Mouse (Mus musculus): ENCODE data around the gene Armc9. TPM values are rescaled to one million over a fixed set of nuclear protein-coding genes. Genes with fewer than 3 reads are reported as not detected.

The Armc9 gene
- polyA plus RNA-seq, 1 experiment = 24.9 TPM

GRCm38 (mm10) chr1:86189034-86189702 is 34.6 kb downstream of the Armc9 start:
- H3K4me1 ChIP-seq (ENCODE audit: control insufficient read depth, insufficient read depth, low read length) = peaks cover 4% of the 10 kb centered on the region
- WGBS = 85% methylated on average over 6 of the region's 6 CpGs

GRCm38 (mm10) chr1:86190843-86191242 is 36.3 kb downstream of the Armc9 start:
- DNase-seq = no peak
- peaks cover 4% of the 10 kb centered on the region for H3K4me1 ChIP-seq (ENCODE audit: control insufficient read depth, insufficient read depth, low read length)
- TF ChIP-seq CTCF (IDR thresholded peaks at IDR 0.05; ENCODE audit: borderline replicate concordance, insufficient read depth, low read depth, low read length) (no peak), POLR2A (IDR thresholded peaks at IDR 0.05; ENCODE audit: borderline replicate concordance, insufficient read depth, low read length) (no peak)
- H3K27ac ChIP-seq (ENCODE audit: insufficient read depth, low read length) = no peak overlapping the region
- H3K4me3 ChIP-seq (replicated peaks; ENCODE audit: insufficient read depth, low read depth, low read length) = no peak overlapping the region
- no peaks in the 10 kb centered on the region for H3K27me3 ChIP-seq (ENCODE audit: control insufficient read depth, insufficient read depth, low read length)
- WGBS = 82% methylated on average over 6 of the region's 6 CpGs

More at GRCm38 (mm10) chr1:86189034-86189702, 34.6 kb downstream of the Armc9 start:
- TF ChIP-seq POLR2A (IDR thresholded peaks at IDR 0.05; ENCODE audit: borderline replicate concordance, insufficient read depth, low read length) = no peak
- TF ChIP-seq CTCF (IDR thresholded peaks at IDR 0.05; ENCODE audit: borderline replicate concordance, insufficient read depth, low read depth, low read length) = no peak
- no peak for DNase-seq
- H3K27me3 ChIP-seq (ENCODE audit: control insufficient read depth, insufficient read depth, low read length) = no peaks in the 10 kb centered on the region
- H3K27ac ChIP-seq (ENCODE audit: insufficient read depth, low read length) = no peak overlapping the region
- no peak overlapping the region for H3K4me3 ChIP-seq (replicated peaks; ENCODE audit: insufficient read depth, low read depth, low read length)

- no peak for DNase-seq
- H3K4me3 ChIP-seq (replicated peaks; ENCODE audit: insufficient read depth, low read depth, low read length) = no peak overlapping the region
- TF ChIP-seq CTCF (IDR thresholded peaks at IDR 0.05; ENCODE audit: borderline replicate concordance, insufficient read depth, low read depth, low read length) = no peak
- no peak for TF ChIP-seq POLR2A (IDR thresholded peaks at IDR 0.05; ENCODE audit: borderline replicate concordance, insufficient read depth, low read length)
- H3K27me3 ChIP-seq (ENCODE audit: control insufficient read depth, insufficient read depth, low read length) = no peaks in the 10 kb centered on the region
- 69% methylated on average over 7 of the region's 7 CpGs for WGBS
- peaks cover 4% of the 10 kb centered on the region for H3K4me1 ChIP-seq (ENCODE audit: control insufficient read depth, insufficient read depth, low read length)
- no peak overlapping the region for H3K27ac ChIP-seq (ENCODE audit: insufficient read depth, low read length)
Observed at GRCm38 (mm10) chr1:86194044-86194443, 39.5 kb downstream of the Armc9 start.

GRCm38 (mm10) chr1:86198276-86198675 is 43.7 kb downstream of the Armc9 start:
- Histone ChIP-seq H3K27ac (ENCODE audit: insufficient read depth, low read length) (no peak overlapping the region), H3K27me3 (ENCODE audit: control insufficient read depth, insufficient read depth, low read length) (no peaks in the 10 kb centered on the region), H3K4me3 (replicated peaks; ENCODE audit: insufficient read depth, low read depth, low read length) (no peak overlapping the region), H3K4me1 (ENCODE audit: control insufficient read depth, insufficient read depth, low read length) (no peaks in the 10 kb centered on the region)
- no peak for DNase-seq
- WGBS = 56% methylated on average over 6 of the region's 6 CpGs
- no peak for TF ChIP-seq POLR2A (IDR thresholded peaks at IDR 0.05; ENCODE audit: borderline replicate concordance, insufficient read depth, low read length)
- TF ChIP-seq CTCF (IDR thresholded peaks at IDR 0.05; ENCODE audit: borderline replicate concordance, insufficient read depth, low read depth, low read length) = no peak

- H3K27me3 ChIP-seq (ENCODE audit: control insufficient read depth, insufficient read depth, low read length) = no peaks in the 10 kb centered on the region
- H3K4me1 ChIP-seq (ENCODE audit: control insufficient read depth, insufficient read depth, low read length) = no peaks in the 10 kb centered on the region
- no peak overlapping the region for H3K27ac ChIP-seq (ENCODE audit: insufficient read depth, low read length)
- H3K4me3 ChIP-seq (replicated peaks; ENCODE audit: insufficient read depth, low read depth, low read length) = no peak overlapping the region
- TF ChIP-seq CTCF (IDR thresholded peaks at IDR 0.05; ENCODE audit: borderline replicate concordance, insufficient read depth, low read depth, low read length) = no peak
- no peak for TF ChIP-seq POLR2A (IDR thresholded peaks at IDR 0.05; ENCODE audit: borderline replicate concordance, insufficient read depth, low read length)
- DNase-seq = no peak
- 50% methylated on average over 5 of the region's 5 CpGs for WGBS
Observed at GRCm38 (mm10) chr1:86199026-86199425, 44.4 kb downstream of the Armc9 start.

- DNase-seq = no peak
- Histone ChIP-seq H3K4me1 (ENCODE audit: control insufficient read depth, insufficient read depth, low read length) (no peaks in the 10 kb centered on the region), H3K27me3 (ENCODE audit: control insufficient read depth, insufficient read depth, low read length) (no peaks in the 10 kb centered on the region), H3K4me3 (replicated peaks; ENCODE audit: insufficient read depth, low read depth, low read length) (no peak overlapping the region), H3K27ac (ENCODE audit: insufficient read depth, low read length) (no peak overlapping the region)
- no peak for TF ChIP-seq CTCF (IDR thresholded peaks at IDR 0.05; ENCODE audit: borderline replicate concordance, insufficient read depth, low read depth, low read length)
- TF ChIP-seq POLR2A (IDR thresholded peaks at IDR 0.05; ENCODE audit: borderline replicate concordance, insufficient read depth, low read length) = no peak
Observed at GRCm38 (mm10) chr1:86201312-86201711, 46.7 kb downstream of the Armc9 start.

GRCm38 (mm10) chr1:86202617-86203219 is 48.1 kb downstream of the Armc9 start:
- WGBS = 89% methylated on average over 9 of the region's 9 CpGs
- TF ChIP-seq POLR2A (IDR thresholded peaks at IDR 0.05; ENCODE audit: borderline replicate concordance, insufficient read depth, low read length) = no peak
- no peak for TF ChIP-seq CTCF (IDR thresholded peaks at IDR 0.05; ENCODE audit: borderline replicate concordance, insufficient read depth, low read depth, low read length)
- H3K27me3 ChIP-seq (ENCODE audit: control insufficient read depth, insufficient read depth, low read length) = no peaks in the 10 kb centered on the region
- H3K4me1 ChIP-seq (ENCODE audit: control insufficient read depth, insufficient read depth, low read length) = no peaks in the 10 kb centered on the region
- no peak overlapping the region for H3K27ac ChIP-seq (ENCODE audit: insufficient read depth, low read length)
- no peak for DNase-seq
- no peak overlapping the region for H3K4me3 ChIP-seq (replicated peaks; ENCODE audit: insufficient read depth, low read depth, low read length)

GRCm38 (mm10) chr1:86210676-86211075 is 56.1 kb downstream of the Armc9 start:
- Histone ChIP-seq H3K27ac (ENCODE audit: insufficient read depth, low read length) (no peak overlapping the region), H3K4me3 (replicated peaks; ENCODE audit: insufficient read depth, low read depth, low read length) (no peak overlapping the region), H3K4me1 (ENCODE audit: control insufficient read depth, insufficient read depth, low read length) (no peaks in the 10 kb centered on the region), H3K27me3 (ENCODE audit: control insufficient read depth, insufficient read depth, low read length) (no peaks in the 10 kb centered on the region)
- no peak for DNase-seq
- TF ChIP-seq CTCF (IDR thresholded peaks at IDR 0.05; ENCODE audit: borderline replicate concordance, insufficient read depth, low read depth, low read length) = no peak
- no peak for TF ChIP-seq POLR2A (IDR thresholded peaks at IDR 0.05; ENCODE audit: borderline replicate concordance, insufficient read depth, low read length)
- WGBS = 88% methylated on average over 7 of the region's 7 CpGs

Data from cerebellum, adult 2 months (tissue).